Mouse (Mus musculus): ENCODE measurements around the gene Sec1.

Sec1 gene

DNA sequence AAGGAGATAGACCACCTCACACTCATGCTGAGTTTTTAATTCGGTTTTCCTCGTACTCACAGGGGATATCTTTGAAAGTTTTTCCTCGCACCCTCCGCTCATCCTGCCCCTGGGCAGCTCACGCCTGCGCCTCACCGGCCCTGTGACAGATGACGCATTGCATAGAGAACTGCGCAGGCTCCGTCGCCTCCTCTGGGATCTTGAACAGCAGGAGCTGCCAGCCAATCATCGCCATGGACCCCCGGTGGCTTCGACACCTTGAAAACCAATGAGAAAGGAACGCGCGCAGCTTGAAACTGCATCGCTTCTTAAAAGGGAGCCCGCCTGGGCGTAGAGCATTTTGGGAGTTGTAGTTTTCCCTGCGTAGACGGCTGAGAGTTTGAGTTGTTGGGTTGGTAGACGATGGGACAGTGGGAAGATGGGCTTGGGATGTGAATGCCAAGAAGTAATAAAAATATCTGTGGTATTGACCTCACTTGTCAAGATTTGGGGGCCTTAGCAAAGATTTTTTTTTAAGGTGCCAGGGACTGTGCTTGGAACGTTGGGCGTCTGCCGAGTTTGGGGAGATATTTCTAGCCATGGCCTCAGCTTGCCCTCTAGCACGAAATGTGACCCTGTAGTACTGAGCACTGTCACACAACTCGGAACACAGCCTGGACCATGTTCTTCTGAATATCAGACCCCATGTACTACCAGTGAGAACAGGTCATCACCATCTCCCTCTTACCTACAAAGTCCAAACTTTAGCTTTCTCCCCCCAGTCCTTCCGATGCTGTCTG lies 55.4 kb downstream of the Sec1 start:
- DNase-seq: peak; percentile 94

- DNase-seq: no peak
Observed at GRCm38 (mm10) chr7:45637710-45638109, 56.5 kb downstream of the Sec1 start.

DNA sequence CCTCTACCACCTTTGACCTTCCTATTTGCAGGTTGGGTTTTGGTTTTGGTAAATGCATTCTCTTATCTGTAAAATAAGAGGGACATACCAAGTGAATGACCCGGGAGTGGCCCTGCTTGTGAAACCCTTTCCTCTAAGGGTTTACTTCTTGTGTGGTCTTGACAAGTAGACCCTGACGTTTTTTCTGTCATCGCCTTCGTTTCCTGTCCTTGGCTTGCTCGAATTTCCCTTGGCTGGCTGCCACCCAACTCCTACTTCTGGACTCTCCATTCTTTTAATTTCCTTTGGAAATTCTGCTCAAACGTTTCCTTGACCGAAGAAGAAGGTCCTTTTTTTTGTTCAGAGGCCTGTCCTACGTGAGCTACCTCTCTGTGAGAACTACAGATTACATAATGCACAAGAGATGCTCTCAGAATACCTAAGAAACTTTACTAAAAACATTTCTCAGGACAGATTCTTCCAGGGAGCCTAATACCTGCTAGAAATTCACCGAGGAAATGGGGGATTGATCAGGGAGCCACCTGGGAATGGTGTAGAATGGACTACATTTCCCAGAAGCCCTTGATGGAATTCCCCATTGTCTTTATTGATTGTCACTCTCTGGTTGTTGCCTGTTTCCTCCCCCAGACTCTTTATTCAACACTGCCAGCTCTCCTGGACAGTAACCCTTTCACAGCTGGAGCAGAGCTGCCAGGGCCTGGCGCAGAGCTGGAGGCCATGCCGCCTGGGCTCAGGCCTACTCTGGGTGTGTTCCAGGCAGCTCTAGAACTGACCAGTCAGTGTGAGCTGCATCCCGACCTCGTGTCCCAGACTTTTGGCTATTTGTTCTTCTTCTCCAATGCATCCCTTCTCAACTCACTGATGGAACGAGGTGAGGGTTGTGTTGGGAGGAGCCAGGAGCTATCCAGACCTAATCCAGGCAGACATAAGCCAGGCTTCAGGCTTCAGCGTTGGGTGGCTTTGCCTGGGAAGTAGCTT lies 58.2 kb downstream of the Sec1 start:
- DNase-seq: no peak

- no peak for DNase-seq
Observed at GRCm38 (mm10) chr7:45634946-45635681, 59.1 kb downstream of the Sec1 start.

- DNase-seq: peak; percentile 45
Observed at GRCm38 (mm10) chr7:45632499-45632898, 61.7 kb downstream of the Sec1 start.

GRCm38 (mm10) chr7:45630064-45630907 lies 63.9 kb downstream of the Sec1 start:
- no peak for DNase-seq

- peak; percentile 85 for DNase-seq
Observed at GRCm38 (mm10) chr7:45628364-45629294, 65.6 kb downstream of the Sec1 start.

All from right cerebral cortex, postnatal 25 days (tissue).